Mouse (Mus musculus) liver, postnatal 0 days (tissue): ENCODE measurements around the gene Susd5. TPM values are rescaled to one million over a fixed set of nuclear protein-coding genes. Genes with fewer than 3 reads are reported as not detected.

Experiments used
- ATAC-seq: fragments of 200-750 bp; cut with Nextera tagmentation; 2 replicates; pipeline ENCODE4 v1.8.0; 2017; ENCODE audit warnings: mild to moderate bottlenecking, moderate library complexity
- DNase-seq: peaks from one replicate; pipeline ENCODE4 v3.0.0-alpha.2; 2016
- H3K27ac ChIP-seq: fragments of 300-500 bp; sonication (generic); 2 replicates; pipeline ENCODE4 v1.5.1; 2014; ENCODE audit warnings: antibody characterized with exemption, moderate library complexity, mild to moderate bottlenecking, low read depth
- H3K27me3 ChIP-seq: fragments of 300-500 bp; sonication (generic); 2 replicates; pipeline ENCODE4 v1.6.1; 2014; ENCODE audit warnings: low read length, control low read depth, mixed read lengths; ENCODE audit not compliant: insufficient read depth
- H3K36me3 ChIP-seq: fragments of 300-500 bp; sonication (generic); replicated peaks from 2 replicates; pipeline ENCODE4 v1.6.1; 2014; ENCODE audit warnings: mild to moderate bottlenecking, control low read depth, low read length, moderate library complexity, mixed read lengths; ENCODE audit not compliant: insufficient read depth
- H3K4me1 ChIP-seq: fragments of 300-500 bp; sonication (generic); 2 replicates; pipeline ENCODE4 v1.6.1; 2014; ENCODE audit warnings: antibody characterized with exemption, mild to moderate bottlenecking, control low read depth; ENCODE audit not compliant: insufficient read depth
- H3K4me2 ChIP-seq: fragments of 300-500 bp; sonication (generic); 2 replicates; pipeline ENCODE4 v1.6.1; 2014; ENCODE audit warnings: low read depth, mild to moderate bottlenecking, low read length, moderate library complexity, mixed read lengths
- H3K4me3 ChIP-seq: fragments of 300-500 bp; sonication (generic); 2 replicates; pipeline ENCODE4 v1.5.1; 2014; ENCODE audit warnings: low read depth, low read length
- H3K9ac ChIP-seq: fragments of 300-500 bp; sonication (generic); replicated peaks from 2 replicates; pipeline ENCODE4 v1.6.1; 2014; ENCODE audit warnings: mild to moderate bottlenecking, moderate library complexity
- H3K9me3 ChIP-seq: fragments of 300-500 bp; sonication (generic); 2 replicates; pipeline ENCODE4 v1.6.1; 2016; ENCODE audit warnings: mild to moderate bottlenecking, control low read depth, low read length, mixed read lengths
- CTCF ChIP-seq: sonication (generic); IDR thresholded peaks from 2 replicates; pipeline ENCODE4 v1.5.1; 2016; ENCODE audit warnings: antibody characterized with exemption, low read depth
- EP300 ChIP-seq: IDR thresholded peaks from 2 replicates; pipeline ENCODE4 v1.6.1; 2016; ENCODE audit warnings: antibody characterized with exemption, low read depth, mild to moderate bottlenecking
- WGBS: fragments of 180-500 bp; shearing (Covaris S2); extraction: QIAGEN DNeasy Blood & Tissue Kit; methylation state at CpG from one replicate; pipeline ENCODE4 v1.1.7; 2014; ENCODE audit not compliant: insufficient replicate concordance; 5-methylcytosine and 5-hydroxymethylcytosine counted together
- polyA plus RNA-seq: library from polyadenylated mRNA; unstranded; fragments of >200 nt; fragmentation: Nextera tagmentation; extraction: Ambion mirVana; gene quantifications from 2 replicates; pipeline ENCODE4 v1.2.1, GENCODE M21; 2015

Susd5 gene
- polyA plus RNA-seq, 1 experiment from 2014 or later = not detected

DNA sequence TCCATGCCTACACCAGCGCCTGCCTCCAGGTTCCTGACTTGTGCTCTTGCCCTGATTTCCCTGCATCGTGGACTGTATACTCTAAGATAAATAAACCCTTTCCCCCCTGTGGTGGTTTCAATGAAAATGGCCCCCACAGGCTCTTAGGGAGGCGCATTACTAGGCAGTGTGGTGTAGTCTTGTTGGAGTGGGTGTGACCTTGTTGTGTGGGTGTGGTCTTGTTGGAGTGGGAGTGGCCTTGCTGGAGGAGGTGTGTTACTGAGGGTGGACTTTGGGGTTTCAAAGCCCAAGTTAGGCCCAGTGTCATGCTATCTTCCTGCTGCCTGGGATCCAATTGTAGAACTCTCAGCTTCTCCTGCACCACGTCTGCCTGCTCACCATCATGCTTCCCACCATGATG, 4.9 kb upstream of the Susd5 start:
- no peaks in the 10 kb centered on the region for H3K4me1 ChIP-seq
- H3K9ac ChIP-seq = no peak overlapping the region
- ATAC-seq (no peak), DNase-seq (no peak)
- no peak overlapping the region for H3K4me3 ChIP-seq
- no peaks in the 10 kb centered on the region for H3K36me3 ChIP-seq
- peaks cover 18% of the 10 kb centered on the region for H3K27me3 ChIP-seq
- no peak overlapping the region for H3K4me2 ChIP-seq
- H3K9me3 ChIP-seq = no peaks in the 10 kb centered on the region
- TF ChIP-seq EP300 (no peak), CTCF (no peak)
- no peak overlapping the region for H3K27ac ChIP-seq
- WGBS = 73% methylated on average over 4 of the region's 4 CpGs

- Histone ChIP-seq H3K4me2 (no peak overlapping the region), H3K4me1 (no peaks in the 10 kb centered on the region), H3K27me3 (peaks cover 26% of the 10 kb centered on the region), H3K36me3 (no peaks in the 10 kb centered on the region), H3K9ac (no peak overlapping the region), H3K9me3 (no peaks in the 10 kb centered on the region), H3K27ac (no peak overlapping the region), H3K4me3 (no peak overlapping the region)
- no peak for TF ChIP-seq EP300
- no peak for TF ChIP-seq CTCF
- DNase-seq (no peak), ATAC-seq (no peak)
- WGBS = 64% methylated on average over 6 of the region's 6 CpGs
These were observed 4.1 kb upstream of the Susd5 start for GRCm38 (mm10) chr9:114052866-114053265.

- no peak for DNase-seq
- Histone ChIP-seq H3K9ac (no peak overlapping the region), H3K27me3 (no peaks in the 10 kb centered on the region), H3K36me3 (no peaks in the 10 kb centered on the region), H3K4me2 (no peak overlapping the region), H3K4me3 (no peak overlapping the region), H3K4me1 (no peaks in the 10 kb centered on the region), H3K27ac (no peak overlapping the region), H3K9me3 (no peaks in the 10 kb centered on the region)
- no peak for TF ChIP-seq CTCF
- no peak for TF ChIP-seq EP300
- ATAC-seq = no peak
- 60% methylated on average over 12 of the region's 12 CpGs for WGBS
These were observed 11.6 kb downstream of the Susd5 start for GRCm38 (mm10) chr9:114068494-114069053.

GRCm38 (mm10) chr9:114069372-114069771, 12.4 kb downstream of the Susd5 start:
- no peak overlapping the region for H3K4me2 ChIP-seq
- no peak overlapping the region for H3K4me3 ChIP-seq
- H3K4me1 ChIP-seq = no peaks in the 10 kb centered on the region
- WGBS = 49% methylated on average over 6 of the region's 6 CpGs
- DNase-seq = no peak
- no peak overlapping the region for H3K9ac ChIP-seq
- no peaks in the 10 kb centered on the region for H3K9me3 ChIP-seq
- peak; percentile 79 for ATAC-seq
- TF ChIP-seq EP300 (no peak), CTCF (no peak)
- H3K36me3 ChIP-seq = no peaks in the 10 kb centered on the region
- H3K27ac ChIP-seq = no peak overlapping the region
- no peaks in the 10 kb centered on the region for H3K27me3 ChIP-seq

DNA sequence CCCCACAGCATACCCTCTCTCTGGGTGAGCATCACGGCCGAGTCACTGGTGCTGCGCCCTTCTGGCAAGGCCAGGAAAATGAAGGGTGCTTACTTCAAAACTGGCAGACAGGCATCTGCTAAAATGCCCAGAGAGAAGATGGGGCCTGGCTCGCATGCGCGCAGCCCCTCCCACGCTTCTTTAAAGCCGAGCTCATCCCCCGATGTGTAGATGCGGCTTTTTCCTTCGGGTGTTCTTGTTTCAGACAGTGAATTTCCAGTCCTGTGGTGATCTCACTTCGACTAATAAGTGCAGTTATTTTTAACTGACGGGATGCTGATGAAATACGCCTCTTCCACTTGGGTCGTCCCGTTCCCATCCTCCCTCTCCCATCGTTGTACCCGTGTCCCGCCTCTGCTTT, 16.7 kb downstream of the Susd5 start:
- ATAC-seq (no peak), DNase-seq (no peak)
- H3K9ac ChIP-seq = no peak overlapping the region
- no peak overlapping the region for H3K27ac ChIP-seq
- no peaks in the 10 kb centered on the region for H3K27me3 ChIP-seq
- no peak overlapping the region for H3K4me2 ChIP-seq
- no peaks in the 10 kb centered on the region for H3K9me3 ChIP-seq
- H3K4me3 ChIP-seq = no peak overlapping the region
- no peaks in the 10 kb centered on the region for H3K36me3 ChIP-seq
- WGBS = 75% methylated on average over 19 of the region's 19 CpGs
- no peaks in the 10 kb centered on the region for H3K4me1 ChIP-seq
- TF ChIP-seq CTCF = no peak

DNA sequence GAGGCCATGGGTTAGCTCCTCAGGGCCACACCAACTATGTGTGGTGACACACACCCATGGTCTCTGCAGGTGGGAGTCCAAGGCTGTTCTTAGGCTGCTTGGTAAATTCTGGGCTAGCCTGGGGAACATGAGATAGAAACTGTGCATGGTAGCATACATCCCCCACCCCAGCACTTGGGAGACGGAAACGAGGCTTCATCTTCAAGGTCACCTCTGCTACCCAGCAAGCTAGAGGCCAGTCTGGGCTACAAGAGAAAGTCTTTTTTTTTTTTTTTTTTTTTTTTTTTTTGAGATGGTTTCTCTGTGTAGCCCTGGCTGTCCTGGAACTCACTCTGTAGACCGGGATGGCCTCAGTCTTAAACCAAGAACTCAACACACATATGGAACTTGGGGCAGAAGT, 29.5 kb downstream of the Susd5 start:
- no peaks in the 10 kb centered on the region for H3K36me3 ChIP-seq
- no peaks in the 10 kb centered on the region for H3K9me3 ChIP-seq
- H3K27me3 ChIP-seq = no peaks in the 10 kb centered on the region
- no peak overlapping the region for H3K4me2 ChIP-seq
- 77% methylated on average over 3 of the region's 3 CpGs for WGBS
- no peak overlapping the region for H3K9ac ChIP-seq
- no peak for ATAC-seq
- H3K4me1 ChIP-seq = no peaks in the 10 kb centered on the region
- H3K4me3 ChIP-seq = no peak overlapping the region
- TF ChIP-seq CTCF = no peak
- TF ChIP-seq EP300 = no peak
- no peak for DNase-seq
- H3K27ac ChIP-seq = no peak overlapping the region
